Mouse (Mus musculus): ENCODE results near the gene Tbc1d2.
"Not testable (repeated sequence)": the region's sequence is repeated elsewhere in the genome, so short reads cannot be mapped to it uniquely, and the experiment has no call there.

- not testable (repeated sequence) for TF ChIP-seq CTCF, EP300 (IDR thresholded peaks at IDR 0.05; ENCODE audit: low read depth)
Measured at GRCm38 (mm10) chr4:46584084-46584483, 65.9 kb downstream of the Tbc1d2 start.
